Mouse (Mus musculus) cerebellum, adult 2 months (tissue): ENCODE results near the gene Plekhd1.

Source experiments
- CTCF ChIP-seq: fragments of 200-500 bp; IDR thresholded peaks from 2 replicates; pipeline ENCODE4 v1.5.1; 2011; ENCODE audit warnings: low read depth, mild to moderate bottlenecking, control low read depth, low read length, moderate library complexity, borderline replicate concordance; ENCODE audit not compliant: insufficient read depth
- POLR2A ChIP-seq: fragments of 200-500 bp; IDR thresholded peaks from 2 replicates; pipeline ENCODE4 v1.6.1; 2011; ENCODE audit warnings: low read length, control low read depth, borderline replicate concordance; ENCODE audit not compliant: insufficient read depth

GRCm38 (mm10) chr12:80762982-80763381 lies 70.6 kb downstream of the Plekhd1 start:
- TF ChIP-seq POLR2A (no peak), CTCF (no peak)
